Mouse (Mus musculus) cerebellum, adult 2 months (tissue): Measurements from ENCODE around the gene Fam193a.

Experiments
- CTCF ChIP-seq: fragments of 200-500 bp; IDR thresholded peaks from 2 replicates; pipeline ENCODE4 v1.5.1; 2011; ENCODE audit warnings: low read depth, mild to moderate bottlenecking, control low read depth, low read length, moderate library complexity, borderline replicate concordance; ENCODE audit not compliant: insufficient read depth
- POLR2A ChIP-seq: fragments of 200-500 bp; IDR thresholded peaks from 2 replicates; pipeline ENCODE4 v1.6.1; 2011; ENCODE audit warnings: low read length, control low read depth, borderline replicate concordance; ENCODE audit not compliant: insufficient read depth

GRCm38 (mm10) chr5:34519389-34519910, 149.7 kb downstream of the Fam193a start:
- TF ChIP-seq POLR2A (no peak), CTCF (no peak)
